Mouse (Mus musculus) kidney, postnatal 4 days (tissue): ENCODE data around the gene Smim20.

ENCODE experiments used
- DNase-seq, 2 experiments: peaks; one replicate each; pipeline ENCODE4 v3.0.0; 2021; ENCODE audit warnings: mixed read lengths in 2 of 2

Smim20 gene

GRCm38 (mm10) chr5:53266931-53267853 is at the start of gene Smim20:
TSS of gene Smim20 (plus strand) at chr5:53267083.
- peak; percentile 91 to 94 for DNase-seq

GRCm38 (mm10) chr5:53225434-53225833 is 41.4 kb upstream of the Smim20 start:
- no peak for DNase-seq

- no peak for DNase-seq
Observed at GRCm38 (mm10) chr5:53230560-53230959, 36.3 kb upstream of the Smim20 start.

GRCm38 (mm10) chr5:53235551-53235950 is 31.3 kb upstream of the Smim20 start:
- DNase-seq: peak; percentile 15 to 43

- no peak for DNase-seq
Observed at GRCm38 (mm10) chr5:53236136-53236535, 30.7 kb upstream of the Smim20 start.

- no peak for DNase-seq
Observed at GRCm38 (mm10) chr5:53236749-53237148, 30.1 kb upstream of the Smim20 start.

- no peak for DNase-seq
Observed at GRCm38 (mm10) chr5:53238761-53239160, 28.1 kb upstream of the Smim20 start.

- no peak for DNase-seq
Observed at GRCm38 (mm10) chr5:53239189-53239588, 27.7 kb upstream of the Smim20 start.

GRCm38 (mm10) chr5:53239831-53240440 is 26.9 kb upstream of the Smim20 start:
- no peak for DNase-seq

- no peak for DNase-seq
Observed at GRCm38 (mm10) chr5:53241109-53241508, 25.8 kb upstream of the Smim20 start.

- DNase-seq: no peak
Observed at GRCm38 (mm10) chr5:53241963-53242362, 24.9 kb upstream of the Smim20 start.

GRCm38 (mm10) chr5:53242865-53243499 is 23.9 kb upstream of the Smim20 start:
- no peak for DNase-seq

GRCm38 (mm10) chr5:53243933-53244332 is 22.9 kb upstream of the Smim20 start:
- no peak for DNase-seq

- DNase-seq: no peak
Observed at GRCm38 (mm10) chr5:53248499-53248898, 18.4 kb upstream of the Smim20 start.

GRCm38 (mm10) chr5:53249431-53250061 is 17.3 kb upstream of the Smim20 start:
- DNase-seq: peak; percentile 13 to 37

GRCm38 (mm10) chr5:53254154-53254553 is 12.7 kb upstream of the Smim20 start:
- no peak for DNase-seq

GRCm38 (mm10) chr5:53254821-53255220 is 12.1 kb upstream of the Smim20 start:
- no peak for DNase-seq

- DNase-seq: peak; percentile 32 to 46
Observed at GRCm38 (mm10) chr5:53258038-53258786, 8.7 kb upstream of the Smim20 start.

- no peak for DNase-seq
Observed at GRCm38 (mm10) chr5:53259894-53260293, 7.0 kb upstream of the Smim20 start.

- no peak for DNase-seq
Observed at GRCm38 (mm10) chr5:53261999-53262398, 4.9 kb upstream of the Smim20 start.

- no peak for DNase-seq
Observed at GRCm38 (mm10) chr5:53264061-53264460, 2.8 kb upstream of the Smim20 start.

GRCm38 (mm10) chr5:53265740-53266139 is 1.1 kb upstream of the Smim20 start:
- DNase-seq: no peak
